Mouse (Mus musculus) lung, embryonic 16.5 days (tissue): ENCODE measurements around the gene Gm13306. TPM values are rescaled to one million over a fixed set of nuclear protein-coding genes. Genes with fewer than 3 reads are reported as not detected.
"Not testable (repeated sequence)": the region's sequence is repeated elsewhere in the genome, so short reads cannot be mapped to it uniquely, and the experiment has no call there.

ENCODE experiments used
- ATAC-seq: fragments of 200-750 bp; cut with Nextera tagmentation; 2 replicates; pipeline ENCODE4 v1.8.0; 2017; ENCODE audit warnings: low read depth, mild to moderate bottlenecking, moderate library complexity
- H3K27ac ChIP-seq: fragments of 300-500 bp; sonication (generic); 2 replicates; pipeline ENCODE4 v1.5.1; 2014; ENCODE audit warnings: mild to moderate bottlenecking, control low read depth, low read length
- H3K27me3 ChIP-seq: fragments of 300-500 bp; sonication (generic); 2 replicates; pipeline ENCODE4 v1.6.1; 2014; ENCODE audit warnings: low read depth, low read length, mixed read lengths; ENCODE audit not compliant: control insufficient read depth, insufficient read depth
- H3K36me3 ChIP-seq: fragments of 300-500 bp; sonication (generic); 2 replicates; pipeline ENCODE4 v1.6.1; 2014; ENCODE audit warnings: low read length; ENCODE audit not compliant: control insufficient read depth, insufficient read depth
- H3K4me1 ChIP-seq: fragments of 300-500 bp; sonication (generic); replicated peaks from 2 replicates; pipeline ENCODE4 v1.6.1; 2014; ENCODE audit warnings: low read length, mixed read lengths; ENCODE audit not compliant: control insufficient read depth, insufficient read depth
- H3K4me2 ChIP-seq: fragments of 300-500 bp; sonication (generic); 2 replicates; pipeline ENCODE4 v1.6.1; 2014; ENCODE audit warnings: low read depth, low read length, control low read depth
- H3K4me3 ChIP-seq: fragments of 300-500 bp; sonication (generic); 2 replicates; pipeline ENCODE4 v1.5.1; 2014; ENCODE audit warnings: mild to moderate bottlenecking, low read length, control low read depth
- H3K9ac ChIP-seq: fragments of 300-500 bp; sonication (generic); 2 replicates; pipeline ENCODE4 v1.6.1; 2014; ENCODE audit warnings: low read length, control low read depth
- H3K9me3 ChIP-seq: fragments of 300-500 bp; sonication (generic); 2 replicates; pipeline ENCODE4 v1.6.1; 2016; ENCODE audit warnings: low read length; ENCODE audit not compliant: control insufficient read depth
- WGBS: fragments of 180-500 bp; shearing (Covaris S2); extraction: QIAGEN DNeasy Blood & Tissue Kit; methylation state at CpG from one replicate; pipeline ENCODE4 v1.1.7; 2014; 5-methylcytosine and 5-hydroxymethylcytosine counted together
- polyA plus RNA-seq: library from polyadenylated mRNA; unstranded; fragments of >200 nt; fragmentation: Nextera tagmentation; extraction: Ambion mirVana; gene quantifications from 2 replicates; pipeline ENCODE4 v1.2.1, GENCODE M21; 2015

Gm13306 gene
- 0.65 TPM in 1 of 2 replicates, not detected in the other for polyA plus RNA-seq

- not testable (repeated sequence) for H3K27me3 ChIP-seq, H3K9me3 ChIP-seq, ATAC-seq, H3K4me3 ChIP-seq, H3K27ac ChIP-seq, H3K36me3 ChIP-seq, H3K4me2 ChIP-seq, H3K9ac ChIP-seq, H3K4me1 ChIP-seq
- no CpG with 5 or more reads among the region's 9 CpGs for WGBS
These were observed at the start of gene Gm13306 for GRCm38 (mm10) chr4:42153136-42153535. Gm13306 (plus strand) TSS chr4:42153436.

DNA sequence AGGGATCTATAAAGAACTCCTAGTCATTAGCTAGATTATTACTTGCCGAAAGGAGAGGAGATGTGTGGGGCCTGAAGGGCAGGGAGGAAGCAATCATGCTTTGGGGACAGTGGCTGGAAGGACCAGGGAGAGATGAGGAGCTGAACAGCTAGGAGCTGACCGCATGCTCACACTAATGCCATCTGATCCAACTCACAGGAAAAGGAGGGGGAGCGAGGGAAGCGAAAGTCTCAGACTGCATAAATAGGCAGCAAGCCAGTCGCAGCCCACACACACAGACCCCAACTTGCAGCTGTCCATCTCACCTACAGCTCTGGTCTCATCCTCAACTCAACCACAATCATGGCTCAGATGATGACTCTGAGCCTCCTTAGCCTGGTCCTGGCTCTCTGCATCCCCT lies 38.7 kb upstream of the Gm13306 start, which contains the start of gene Gm13304:
TSS of gene Gm13304 (plus strand) at position 301 of the 400 bp plus-strand sequence.
- not testable (repeated sequence) for H3K4me2 ChIP-seq, H3K9ac ChIP-seq, ATAC-seq, H3K27me3 ChIP-seq, H3K4me3 ChIP-seq, H3K4me1 ChIP-seq, H3K27ac ChIP-seq, H3K9me3 ChIP-seq, H3K36me3 ChIP-seq
- WGBS, result no CpG with 5 or more reads among the region's 5 CpGs

DNA sequence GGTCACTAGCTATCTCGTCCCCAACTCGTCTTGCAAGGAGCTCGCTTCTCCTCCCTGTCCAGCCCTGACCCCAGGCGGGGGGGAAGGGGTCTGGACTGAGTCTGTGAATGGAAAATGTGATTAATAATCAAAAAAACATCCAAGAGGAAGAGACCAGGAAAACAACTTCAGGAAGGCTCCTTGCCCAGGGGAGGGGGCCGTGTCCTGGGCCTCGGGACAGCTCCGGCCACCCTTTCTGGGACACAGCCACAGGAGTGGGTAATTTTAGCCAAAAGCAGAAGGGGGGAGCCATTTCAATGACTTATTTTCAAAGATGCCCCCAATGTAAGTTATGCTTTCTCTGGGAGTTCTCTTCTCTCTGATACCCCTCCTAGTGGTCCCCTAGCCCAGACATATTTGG lies 15.3 kb downstream of the Gm13306 start, which contains the start of gene Gm13305:
TSS of gene Gm13305 (minus strand) at position 101 of the 400 bp plus-strand sequence.
- not testable (repeated sequence) for H3K4me3 ChIP-seq, H3K36me3 ChIP-seq, H3K27ac ChIP-seq, H3K9ac ChIP-seq, H3K4me2 ChIP-seq, ATAC-seq, H3K4me1 ChIP-seq, H3K9me3 ChIP-seq, H3K27me3 ChIP-seq
- no CpG with 5 or more reads among the region's 7 CpGs for WGBS

DNA sequence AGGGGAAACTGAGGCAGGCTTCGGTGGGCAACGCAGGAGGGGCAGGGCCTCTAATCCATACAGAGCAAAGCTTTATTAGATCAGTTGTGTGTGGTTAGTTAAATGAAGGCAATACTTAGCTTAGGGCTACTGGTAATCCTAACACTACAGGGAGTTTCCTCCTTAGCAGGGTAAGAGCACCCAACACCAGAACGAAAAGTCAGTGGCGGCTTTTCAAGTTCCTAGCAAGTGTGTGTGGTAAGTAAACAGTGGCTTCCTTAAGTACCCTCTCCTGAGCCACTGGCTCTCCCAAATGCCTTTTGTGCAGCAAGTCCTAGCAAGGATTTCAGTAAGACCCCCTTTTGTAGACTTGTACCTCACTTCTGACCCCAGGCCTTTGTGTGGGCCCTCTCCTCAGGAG lies 25.0 kb downstream of the Gm13306 start:
- not testable (repeated sequence) for H3K4me1 ChIP-seq, H3K4me3 ChIP-seq, H3K36me3 ChIP-seq, H3K27me3 ChIP-seq, H3K4me2 ChIP-seq, H3K27ac ChIP-seq, H3K9ac ChIP-seq, H3K9me3 ChIP-seq
- peak; percentile 82 for ATAC-seq
- no CpG with 5 or more reads among the region's 4 CpGs for WGBS

GRCm38 (mm10) chr4:42183234-42184197 lies 30.3 kb downstream of the Gm13306 start:
- not testable (repeated sequence) for H3K27me3 ChIP-seq, H3K4me1 ChIP-seq, H3K27ac ChIP-seq, H3K9ac ChIP-seq, H3K4me3 ChIP-seq, H3K4me2 ChIP-seq, H3K9me3 ChIP-seq, ATAC-seq, H3K36me3 ChIP-seq
- WGBS, result no CpG with 5 or more reads among the region's 31 CpGs

- WGBS, result no CpG with 5 or more reads among the region's 58 CpGs
- H3K27me3 ChIP-seq, H3K9ac ChIP-seq, H3K36me3 ChIP-seq, H3K9me3 ChIP-seq, H3K4me2 ChIP-seq, H3K4me3 ChIP-seq, H3K27ac ChIP-seq, H3K4me1 ChIP-seq: not testable (repeated sequence)
- ATAC-seq, result peak; percentile 51
These were observed 31.2 kb downstream of the Gm13306 start for GRCm38 (mm10) chr4:42184324-42184979.

- no CpG with 5 or more reads among the region's 25 CpGs for whole genome bisulfite sequencing
These were observed 31.7 kb downstream of the Gm13306 start for GRCm38 (mm10) chr4:42184980-42185372.

More at GRCm38 (mm10) chr4:42184980-42185372, 31.7 kb downstream of the Gm13306 start:
- not testable (repeated sequence) for H3K4me2 ChIP-seq, H3K4me3 ChIP-seq, H3K9ac ChIP-seq, H3K27ac ChIP-seq, H3K9me3 ChIP-seq, H3K36me3 ChIP-seq, H3K4me1 ChIP-seq, H3K27me3 ChIP-seq
- peak; percentile 71 for ATAC-seq

Other genes with a start within 250 kb of the Gm13306 start
- gene Gm21541, start 249.8 kb upstream of the Gm13306 start, polyA plus RNA-seq, result 27.4 and 47.0 TPM in 2 replicates
- 1.2 and 1.6 TPM in 2 replicates for gene Gm20878, start 211.9 kb upstream of the Gm13306 start, polyA plus RNA-seq
- gene Fam205a4, start 187.4 kb upstream of the Gm13306 start, polyA plus RNA-seq, result 0.10 TPM in 1 of 2 replicates, not detected in the other
- gene Gm21093, start 118.7 kb upstream of the Gm13306 start, polyA plus RNA-seq, result not detected in 2 replicates
- not detected in 2 replicates for gene Gm3893, start 62.2 kb upstream of the Gm13306 start, polyA plus RNA-seq
- 21.7 TPM in 1 of 2 replicates, not detected in the other for gene Gm13304, start 38.6 kb upstream of the Gm13306 start, polyA plus RNA-seq
- gene Gm13305, start 15.2 kb downstream of the Gm13306 start, polyA plus RNA-seq, result 0.21 and 0.80 TPM in 2 replicates
- not detected in 2 replicates for gene Gm10600, start 87.2 kb downstream of the Gm13306 start, polyA plus RNA-seq
- gene Ccl21b, start 102.3 kb downstream of the Gm13306 start, polyA plus RNA-seq, result 1.0 TPM in 1 of 2 replicates, not detected in the other
- gene Gm21953, start 140.8 kb downstream of the Gm13306 start, polyA plus RNA-seq, result not detected in 2 replicates
- gene Fam205a3, start 164.9 kb downstream of the Gm13306 start, polyA plus RNA-seq, result 0.15 TPM in 1 of 2 replicates, not detected in the other